Mouse (Mus musculus) forebrain, embryonic 16.5 days (tissue): Measurements from ENCODE around the gene Plcl2. TPM values are rescaled to one million over a fixed set of nuclear protein-coding genes. Genes with fewer than 3 reads are reported as not detected.

ENCODE experiments used
- ATAC-seq: fragments of 200-750 bp; cut with Nextera tagmentation; 2 replicates; pipeline ENCODE4 v1.8.0; 2017; ENCODE audit warnings: mild to moderate bottlenecking, moderate library complexity
- H3K27ac ChIP-seq: fragments of 300-500 bp; sonication (generic); 2 replicates; pipeline ENCODE4 v1.5.1; 2014; ENCODE audit warnings: low read length, control low read depth
- H3K27me3 ChIP-seq: fragments of 300-500 bp; sonication (generic); replicated peaks from 2 replicates; pipeline ENCODE4 v1.6.1; 2014; ENCODE audit warnings: low read length; ENCODE audit not compliant: control insufficient read depth, insufficient read depth
- H3K36me3 ChIP-seq: fragments of 300-500 bp; sonication (generic); 2 replicates; pipeline ENCODE4 v1.6.1; 2014; ENCODE audit not compliant: control insufficient read depth, insufficient read depth
- H3K4me1 ChIP-seq: fragments of 300-500 bp; sonication (generic); replicated peaks from 2 replicates; pipeline ENCODE4 v1.6.1; 2014; ENCODE audit warnings: low read length; ENCODE audit not compliant: control insufficient read depth, insufficient read depth
- H3K4me2 ChIP-seq: fragments of 300-500 bp; sonication (generic); 2 replicates; pipeline ENCODE4 v1.6.1; 2014; ENCODE audit warnings: mild to moderate bottlenecking, low read length, control low read depth
- H3K4me3 ChIP-seq: fragments of 300-500 bp; sonication (generic); replicated peaks from 2 replicates; pipeline ENCODE4 v1.5.1; 2014; ENCODE audit warnings: mild to moderate bottlenecking, low read length, control low read depth
- H3K9ac ChIP-seq: fragments of 300-500 bp; sonication (generic); replicated peaks from 2 replicates; pipeline ENCODE4 v1.6.1; 2014; ENCODE audit warnings: low read depth, low read length, control low read depth
- H3K9me3 ChIP-seq: fragments of 300-500 bp; sonication (generic); 2 replicates; pipeline ENCODE4 v1.6.1; 2016; ENCODE audit warnings: low read length; ENCODE audit not compliant: control insufficient read depth
- WGBS: fragments of 180-500 bp; shearing (Covaris S2); extraction: QIAGEN DNeasy Blood & Tissue Kit; methylation state at CpG from one replicate; pipeline ENCODE4 v1.1.7; 2014; 5-methylcytosine and 5-hydroxymethylcytosine counted together
- polyA plus RNA-seq: library from polyadenylated mRNA; unstranded; fragments of >200 nt; fragmentation: Nextera tagmentation; extraction: Ambion mirVana; gene quantifications from 2 replicates; pipeline ENCODE4 v1.2.1, GENCODE M21; 2015

The Plcl2 gene
- polyA plus RNA-seq, 1 experiment from 2014 or later: 9.7 TPM

DNA sequence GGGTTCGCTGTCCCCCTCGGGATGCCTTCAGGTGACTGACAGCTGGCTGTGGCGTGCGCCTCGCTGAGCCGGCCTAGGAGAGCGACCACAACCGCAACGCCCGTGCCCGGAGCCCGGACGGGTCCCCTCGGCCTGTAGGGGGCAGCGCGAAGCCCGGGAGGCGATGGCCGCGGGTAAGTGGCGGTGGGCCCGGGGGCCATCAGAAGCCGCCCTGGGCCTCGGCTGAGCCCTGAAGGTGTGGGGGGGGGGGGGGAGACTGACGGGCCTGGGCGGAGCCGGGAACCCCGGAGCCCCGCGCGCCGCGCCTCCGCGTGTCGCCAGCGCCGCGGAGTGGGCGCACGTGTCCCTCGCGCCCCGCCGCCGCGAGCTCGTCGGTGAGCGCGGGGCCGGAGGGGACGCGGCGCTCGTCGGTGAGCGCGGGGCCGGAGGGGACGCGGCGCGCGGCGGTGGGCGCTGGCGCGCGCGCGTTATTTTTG is 390 bp upstream of the Plcl2 start:
- Histone ChIP-seq H3K9ac (peak overlapping the region; percentile 97), H3K36me3 (no peaks in the 10 kb centered on the region), H3K4me1 (peaks cover 24% of the 10 kb centered on the region), H3K27me3 (no peaks in the 10 kb centered on the region), H3K4me3 (peak overlapping the region; percentile 86), H3K9me3 (no peaks in the 10 kb centered on the region), H3K4me2 (peak overlapping the region; percentile 80), H3K27ac (peak overlapping the region; percentile 95)
- ATAC-seq: peak; percentile 82
- under 1% methylated on average over 46 of the region's 72 CpGs for WGBS

- Histone ChIP-seq H3K27ac (no peak overlapping the region), H3K4me2 (peak overlapping the region; percentile 80), H3K36me3 (no peaks in the 10 kb centered on the region), H3K27me3 (no peaks in the 10 kb centered on the region), H3K9me3 (no peaks in the 10 kb centered on the region), H3K4me3 (peak overlapping the region; percentile 86), H3K9ac (peak overlapping the region; percentile 97), H3K4me1 (peaks cover 27% of the 10 kb centered on the region)
- 30% methylated on average over 2 of the region's 2 CpGs for WGBS
- no peak for ATAC-seq
Observed at GRCm38 (mm10) chr17:50510279-50510678, 1.1 kb downstream of the Plcl2 start.

DNA sequence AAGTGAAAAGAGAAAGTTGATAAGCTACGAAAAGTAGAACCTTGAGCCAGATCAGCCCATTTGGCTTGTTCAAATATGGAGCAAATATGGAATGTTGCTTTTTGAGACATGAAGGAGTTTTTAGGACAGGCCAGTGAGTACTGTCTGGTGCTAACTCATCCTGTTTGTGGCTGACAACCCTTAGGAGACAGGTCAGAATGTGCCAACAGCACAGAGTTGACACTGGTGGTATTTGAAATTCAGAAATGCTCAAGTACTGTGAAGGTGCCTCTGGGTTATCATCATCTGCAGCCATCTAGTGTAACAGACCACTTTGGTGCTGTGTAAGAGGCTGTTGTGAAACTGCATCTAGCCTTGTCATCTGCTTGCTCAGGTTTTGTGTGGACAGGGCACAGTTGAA is 1.5 kb downstream of the Plcl2 start:
- no peak for ATAC-seq
- Histone ChIP-seq H3K27me3 (no peaks in the 10 kb centered on the region), H3K4me2 (peak overlapping the region; percentile 80), H3K4me3 (peak overlapping the region; percentile 86), H3K9me3 (no peaks in the 10 kb centered on the region), H3K36me3 (no peaks in the 10 kb centered on the region), H3K27ac (no peak overlapping the region), H3K4me1 (peaks cover 27% of the 10 kb centered on the region), H3K9ac (no peak overlapping the region)
- WGBS: 68% methylated on average over 1 of the region's 1 CpGs

DNA sequence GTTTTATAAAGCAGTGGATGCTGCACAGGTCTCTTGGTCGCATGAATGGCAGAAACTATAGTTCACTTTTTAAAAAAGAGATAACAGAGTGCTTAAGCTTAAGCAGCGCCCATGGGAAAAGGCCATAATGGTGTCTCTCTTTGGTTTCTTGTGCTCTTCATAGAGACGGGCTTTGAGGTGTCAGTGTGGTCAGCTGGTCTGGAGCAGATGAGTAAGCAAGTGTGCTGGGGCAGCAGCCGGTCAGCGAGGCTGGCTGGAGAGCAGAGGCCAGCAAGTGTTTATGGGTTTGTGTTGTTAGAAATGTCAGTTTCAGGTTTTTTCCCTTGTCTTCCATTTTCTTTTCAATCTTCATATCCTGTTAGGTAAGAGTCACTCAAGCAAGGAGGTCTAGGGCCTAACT is 3.0 kb downstream of the Plcl2 start:
- no peak overlapping the region for H3K9ac ChIP-seq
- H3K27ac ChIP-seq: no peak overlapping the region
- no peak overlapping the region for H3K4me2 ChIP-seq
- 92% methylated on average over 5 of the region's 5 CpGs for WGBS
- H3K36me3 ChIP-seq: no peaks in the 10 kb centered on the region
- ATAC-seq: no peak
- H3K27me3 ChIP-seq: no peaks in the 10 kb centered on the region
- H3K9me3 ChIP-seq: no peaks in the 10 kb centered on the region
- no peak overlapping the region for H3K4me3 ChIP-seq
- peaks cover 25% of the 10 kb centered on the region for H3K4me1 ChIP-seq

DNA sequence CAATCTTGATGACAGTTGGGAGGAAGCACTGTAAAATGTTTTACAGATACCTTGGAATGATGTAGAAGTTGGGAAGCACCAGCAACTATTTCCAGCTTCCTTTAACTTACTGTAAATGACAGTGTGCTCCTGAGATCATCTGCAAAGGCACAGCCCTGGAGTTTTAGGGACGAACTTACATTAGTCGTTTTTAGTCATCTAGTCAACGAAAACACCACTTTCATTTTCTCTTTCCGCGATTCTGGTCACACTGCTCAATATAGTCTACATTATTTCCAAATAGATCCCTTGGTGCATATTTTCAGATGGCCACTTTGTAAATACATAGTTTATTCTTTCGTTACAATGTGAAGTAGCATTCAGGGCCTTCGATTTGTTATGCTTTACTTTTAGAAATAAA is 3.6 kb downstream of the Plcl2 start:
- ATAC-seq: no peak

DNA sequence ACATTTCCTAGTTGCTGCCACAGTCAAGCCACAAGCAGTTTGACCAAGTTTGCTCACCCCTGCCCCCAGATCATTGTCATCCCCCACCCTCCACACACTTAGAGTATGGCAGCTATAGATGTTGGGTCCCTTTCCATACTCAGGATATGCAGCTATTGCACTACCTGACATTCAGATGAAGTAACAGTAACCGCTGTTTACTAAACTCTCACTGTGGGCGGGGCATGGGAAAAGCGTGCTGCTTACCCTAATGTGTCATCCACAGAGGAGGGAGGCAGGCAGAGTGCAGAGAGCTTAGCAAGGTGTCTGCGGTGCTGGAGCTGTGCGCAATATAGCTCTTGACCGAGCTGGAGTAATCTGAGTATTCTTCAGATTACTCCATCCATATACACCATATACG is 4.2 kb downstream of the Plcl2 start:
- Histone ChIP-seq H3K27ac (no peak overlapping the region), H3K36me3 (no peaks in the 10 kb centered on the region), H3K27me3 (no peaks in the 10 kb centered on the region), H3K4me2 (no peak overlapping the region), H3K4me1 (peaks cover 19% of the 10 kb centered on the region), H3K9me3 (no peaks in the 10 kb centered on the region), H3K4me3 (no peak overlapping the region), H3K9ac (no peak overlapping the region)
- 95% methylated on average over 7 of the region's 7 CpGs for WGBS
- ATAC-seq: no peak

More for the DNA sequence above, 3.6 kb downstream of the Plcl2 start:
- WGBS: 96% methylated on average over 7 of the region's 7 CpGs
- Histone ChIP-seq H3K4me1 (peaks cover 23% of the 10 kb centered on the region), H3K9me3 (no peaks in the 10 kb centered on the region), H3K4me3 (no peak overlapping the region), H3K27ac (no peak overlapping the region), H3K9ac (no peak overlapping the region), H3K4me2 (no peak overlapping the region), H3K27me3 (no peaks in the 10 kb centered on the region), H3K36me3 (no peaks in the 10 kb centered on the region)

DNA sequence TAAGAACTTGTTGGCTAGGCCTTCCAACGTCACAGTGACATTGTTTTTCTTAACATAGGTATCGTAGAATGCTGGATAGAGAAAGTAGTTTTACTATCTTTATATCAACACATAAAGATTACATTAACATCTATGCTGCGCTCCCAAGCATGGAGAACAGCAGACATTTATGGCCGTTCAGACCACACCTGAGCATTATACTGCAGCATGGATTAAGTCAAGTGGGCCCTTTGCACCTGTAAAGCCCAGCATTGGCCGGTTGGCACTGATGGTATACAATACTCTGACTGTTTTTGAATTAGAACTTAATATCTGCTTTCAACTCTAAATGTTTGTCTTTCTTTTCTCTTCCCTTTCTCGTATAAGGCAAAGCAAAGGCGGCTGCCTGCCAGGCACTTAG is 4.8 kb downstream of the Plcl2 start:
- Histone ChIP-seq H3K27ac (no peak overlapping the region), H3K9ac (no peak overlapping the region), H3K9me3 (no peaks in the 10 kb centered on the region), H3K4me3 (no peak overlapping the region), H3K27me3 (no peaks in the 10 kb centered on the region), H3K4me1 (peaks cover 16% of the 10 kb centered on the region), H3K36me3 (no peaks in the 10 kb centered on the region), H3K4me2 (no peak overlapping the region)
- 83% methylated on average over 7 of the region's 7 CpGs for WGBS
- no peak for ATAC-seq

DNA sequence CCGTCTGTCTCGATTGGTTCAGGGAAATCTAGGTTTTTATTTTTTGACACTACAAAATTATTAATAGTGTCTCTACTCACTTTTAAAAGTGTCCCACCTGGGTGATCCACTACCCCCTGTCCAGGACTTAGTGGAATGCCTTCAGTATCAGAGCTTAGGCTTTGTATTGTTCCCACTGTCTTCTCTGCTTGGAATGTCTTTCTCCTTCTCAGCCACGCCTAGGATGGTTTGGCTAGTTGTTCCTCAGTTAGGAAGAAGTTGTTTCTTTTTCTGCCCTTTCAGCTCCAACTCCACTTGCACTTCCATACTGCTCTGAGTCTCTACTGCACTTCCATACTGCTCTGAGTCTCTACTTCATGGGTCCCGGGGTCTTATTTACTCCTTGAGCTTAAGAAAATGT is 6.7 kb downstream of the Plcl2 start:
- 80% methylated on average over 4 of the region's 4 CpGs for WGBS
- no peak for ATAC-seq
- H3K4me2 ChIP-seq: no peak overlapping the region
- peaks cover 14% of the 10 kb centered on the region for H3K4me1 ChIP-seq
- H3K27me3 ChIP-seq: no peaks in the 10 kb centered on the region
- no peaks in the 10 kb centered on the region for H3K36me3 ChIP-seq
- H3K9ac ChIP-seq: no peak overlapping the region
- no peak overlapping the region for H3K4me3 ChIP-seq
- H3K9me3 ChIP-seq: no peaks in the 10 kb centered on the region
- H3K27ac ChIP-seq: no peak overlapping the region

- no peaks in the 10 kb centered on the region for H3K9me3 ChIP-seq
- no peak overlapping the region for H3K9ac ChIP-seq
- H3K4me1 ChIP-seq: 0 out of 2 replicates have a peak, but pooled peaks cover 6% of the 10 kb centered on the region
- H3K4me3 ChIP-seq: no peak overlapping the region
- H3K27ac ChIP-seq: no peak overlapping the region
- no peaks in the 10 kb centered on the region for H3K27me3 ChIP-seq
- no peak for ATAC-seq
- WGBS: 72% methylated on average over 6 of the region's 6 CpGs
- H3K36me3 ChIP-seq: no peaks in the 10 kb centered on the region
- no peak overlapping the region for H3K4me2 ChIP-seq
Observed at GRCm38 (mm10) chr17:50517781-50518415, 8.7 kb downstream of the Plcl2 start.

GRCm38 (mm10) chr17:50519588-50519987 is 10.4 kb downstream of the Plcl2 start:
- no peak overlapping the region for H3K4me2 ChIP-seq
- H3K4me1 ChIP-seq: 0 out of 2 replicates have a peak, but pooled peaks cover 3% of the 10 kb centered on the region
- H3K9me3 ChIP-seq: no peaks in the 10 kb centered on the region
- no peak for ATAC-seq
- no peak overlapping the region for H3K4me3 ChIP-seq
- no peaks in the 10 kb centered on the region for H3K36me3 ChIP-seq
- H3K27ac ChIP-seq: no peak overlapping the region
- H3K9ac ChIP-seq: no peak overlapping the region
- WGBS: 84% methylated on average over 5 of the region's 5 CpGs
- no peaks in the 10 kb centered on the region for H3K27me3 ChIP-seq
